23 mouse cellular contexts compared by ENCODE assay signal in genomic region chr3:121102871-121103270, GRCm38 (mm10).
DNase-seq lines count a peak whose midpoint lies in the region; ATAC-seq and TF ChIP-seq lines count a peak whose summit lies in the region.
"Had no signal": no experiment of that assay in that cellular context is flagged by ENCODE, and none has a peak within 500 bp of the region (broad histone marks: within the 10 kb centered on the region; RNA-seq: fewer than 3 reads in every experiment).

No protein-coding gene starts in this region.

- 69% methylated on average over 11 of the region's 11 CpGs for WGBS in hindbrain, embryonic 13.5 days
- WGBS in hindbrain, embryonic 16.5 days: 74% methylated on average over 11 of the region's 11 CpGs
- 78% methylated on average over 11 of the region's 11 CpGs for WGBS in midbrain, embryonic 12.5 days
- WGBS in midbrain, embryonic 10.5 days: 84% methylated on average over 11 of the region's 11 CpGs
- 57% methylated on average over 11 of the region's 11 CpGs for WGBS in midbrain, embryonic 15.5 days

- H3K4me3 ChIP-seq in hindbrain, embryonic 13.5 days: no peak overlapping the region
- no peak overlapping the region for H3K4me3 ChIP-seq in hindbrain, embryonic 16.5 days (ENCODE audit: low read length)
- no peak overlapping the region for H3K4me3 ChIP-seq in midbrain, embryonic 12.5 days
- H3K4me3 ChIP-seq in midbrain, embryonic 10.5 days: no peak overlapping the region
- H3K4me3 ChIP-seq in midbrain, embryonic 15.5 days: no peak overlapping the region
- H3K4me3 ChIP-seq: embryonic facial prominence, embryonic 10.5 days; heart, embryonic 12.5 days; limb, embryonic 10.5 days; megakaryocyte, embryonic 14.5 days; myocyte had no signal

- no peak for TF ChIP-seq CTCF in brain, embryonic 14.5 days (IDR thresholded peaks at IDR 0.05; ENCODE audit: borderline replicate concordance, extremely low read depth, insufficient read depth, insufficient read length)

- no peak for DNase-seq in midbrain, embryonic 10.5 days (ENCODE audit: low spot score)
- peak; percentile 60 for DNase-seq in brain, embryonic 14.5 days (ENCODE audit: low read depth)
- DNase-seq in testis, postnatal 10 days (ENCODE audit: low spot score): no peak
- DNase-seq: adrenal gland, postnatal 36 days; cerebellum, adult 8-10 months; heart, adult 11 months; kidney, adult 18-20 months; layer of hippocampus, postnatal 36 days; lung, adult 2 months; spleen, adult 18-20 months; thymus, postnatal 4 days had no signal

- H3K9me3 ChIP-seq in hindbrain, embryonic 13.5 days: no peaks in the 10 kb centered on the region
- H3K9me3 ChIP-seq in hindbrain, embryonic 16.5 days (ENCODE audit: control insufficient read depth, low read length): no peaks in the 10 kb centered on the region
- H3K9me3 ChIP-seq in midbrain, embryonic 12.5 days: no peaks in the 10 kb centered on the region
- H3K9me3 ChIP-seq in midbrain, embryonic 10.5 days (replicated peaks): no peaks in the 10 kb centered on the region
- H3K9me3 ChIP-seq in midbrain, embryonic 15.5 days: no peaks in the 10 kb centered on the region
- H3K9me3 ChIP-seq: embryonic facial prominence, embryonic 10.5 days; heart, embryonic 12.5 days; limb, embryonic 10.5 days; megakaryocyte, embryonic 14.5 days had no signal

- peak overlapping the region; percentile 15; the same call in 1 of the 2 replicates for H3K9ac ChIP-seq in hindbrain, embryonic 13.5 days
- no peak overlapping the region for H3K9ac ChIP-seq in hindbrain, embryonic 16.5 days (ENCODE audit: low read depth, low read length)
- H3K9ac ChIP-seq in midbrain, embryonic 12.5 days (replicated peaks): no peak overlapping the region
- H3K9ac ChIP-seq in midbrain, embryonic 15.5 days: 0 out of 2 replicates have a peak overlapping the region, but pooled peaks have one; percentile 8
- H3K9ac ChIP-seq: heart, embryonic 12.5 days had no signal

- no peak for TF ChIP-seq POLR2A in brain, embryonic 14.5 days (IDR thresholded peaks at IDR 0.05; ENCODE audit: borderline replicate concordance, extremely low read depth, insufficient read depth, insufficient read length, poor library complexity, severe bottlenecking)

- H3K4me2 ChIP-seq in hindbrain, embryonic 13.5 days: no peak overlapping the region
- H3K4me2 ChIP-seq in hindbrain, embryonic 16.5 days (ENCODE audit: low read length): no peak overlapping the region
- H3K4me2 ChIP-seq in midbrain, embryonic 12.5 days (replicated peaks): no peak overlapping the region
- peak overlapping the region; percentile 26; the same call in 1 of the 2 replicates for H3K4me2 ChIP-seq in midbrain, embryonic 15.5 days
- H3K4me2 ChIP-seq: heart, embryonic 12.5 days had no signal

- H3K27ac ChIP-seq in hindbrain, embryonic 13.5 days: no peak overlapping the region
- H3K27ac ChIP-seq in hindbrain, embryonic 16.5 days (ENCODE audit: low read depth, low read length): no peak overlapping the region
- H3K27ac ChIP-seq in midbrain, embryonic 12.5 days (replicated peaks): 0 out of 2 replicates have a peak overlapping the region, but pooled peaks have one; percentile 20
- H3K27ac ChIP-seq in midbrain, embryonic 10.5 days (replicated peaks): no peak overlapping the region
- no peak overlapping the region for H3K27ac ChIP-seq in midbrain, embryonic 15.5 days
- H3K27ac ChIP-seq: embryonic facial prominence, embryonic 10.5 days; kidney, postnatal 0 days; limb, embryonic 10.5 days had no signal

- ATAC-seq in hindbrain, embryonic 13.5 days (ENCODE audit: low FRiP score): no peak
- ATAC-seq in hindbrain, embryonic 16.5 days: no peak
- no peak for ATAC-seq in midbrain, embryonic 12.5 days (ENCODE audit: low FRiP score, low read depth)
- ATAC-seq in midbrain, embryonic 15.5 days (replicated peaks): no peak
- ATAC-seq in CD4-positive, CD25-positive, alpha-beta regulatory T cell, adult 4 months: no peak

- H3K4me1 ChIP-seq in hindbrain, embryonic 13.5 days (replicated peaks): no peaks in the 10 kb centered on the region
- no peaks in the 10 kb centered on the region for H3K4me1 ChIP-seq in hindbrain, embryonic 16.5 days (ENCODE audit: control insufficient read depth, insufficient read depth, low read depth, low read length)
- peaks cover 8% of the 10 kb centered on the region for H3K4me1 ChIP-seq in midbrain, embryonic 12.5 days
- peaks cover 6% of the 10 kb centered on the region; the same call in 1 of the 2 replicates for H3K4me1 ChIP-seq in midbrain, embryonic 10.5 days
- peaks cover 18% of the 10 kb centered on the region for H3K4me1 ChIP-seq in midbrain, embryonic 15.5 days
- H3K4me1 ChIP-seq: heart, embryonic 12.5 days had no signal

- H3K36me3 ChIP-seq in hindbrain, embryonic 13.5 days: no peaks in the 10 kb centered on the region
- no peaks in the 10 kb centered on the region for H3K36me3 ChIP-seq in hindbrain, embryonic 16.5 days (ENCODE audit: control insufficient read depth, insufficient read depth, low read length)
- H3K36me3 ChIP-seq in midbrain, embryonic 12.5 days: no peaks in the 10 kb centered on the region
- no peaks in the 10 kb centered on the region for H3K36me3 ChIP-seq in midbrain, embryonic 10.5 days
- H3K36me3 ChIP-seq in midbrain, embryonic 15.5 days (replicated peaks): no peaks in the 10 kb centered on the region
- H3K36me3 ChIP-seq: embryonic facial prominence, embryonic 10.5 days; heart, embryonic 12.5 days; limb, embryonic 10.5 days had no signal

- no peaks in the 10 kb centered on the region for H3K27me3 ChIP-seq in hindbrain, embryonic 13.5 days
- H3K27me3 ChIP-seq in hindbrain, embryonic 16.5 days (replicated peaks; ENCODE audit: control insufficient read depth, insufficient read depth, low read length): no peaks in the 10 kb centered on the region
- peaks cover 9% of the 10 kb centered on the region; the same call in 1 of the 2 replicates for H3K27me3 ChIP-seq in midbrain, embryonic 12.5 days
- H3K27me3 ChIP-seq in midbrain, embryonic 10.5 days (ENCODE audit: low read depth, poor library complexity, severe bottlenecking): no peaks in the 10 kb centered on the region
- no peaks in the 10 kb centered on the region for H3K27me3 ChIP-seq in midbrain, embryonic 15.5 days (replicated peaks)
- H3K27me3 ChIP-seq: CH12.LX; heart, embryonic 12.5 days; megakaryocyte, embryonic 14.5 days had no signal

Comparison
In these comparisons a context has a peak if more than half of its experiments do, and no peak if none do; other contexts are left out.
1. H3K9ac ChIP-seq: peak in hindbrain, embryonic 13.5 days (single experiment) and midbrain, embryonic 15.5 days (single experiment); none in hindbrain, embryonic 16.5 days (single experiment) and midbrain, embryonic 12.5 days (single experiment).